Mouse (Mus musculus): ENCODE results near the gene Ubap1l.
A peak's percentile ranks its signal among the peaks of the same experiment; 100 is the strongest.

The Ubap1l gene

DNA sequence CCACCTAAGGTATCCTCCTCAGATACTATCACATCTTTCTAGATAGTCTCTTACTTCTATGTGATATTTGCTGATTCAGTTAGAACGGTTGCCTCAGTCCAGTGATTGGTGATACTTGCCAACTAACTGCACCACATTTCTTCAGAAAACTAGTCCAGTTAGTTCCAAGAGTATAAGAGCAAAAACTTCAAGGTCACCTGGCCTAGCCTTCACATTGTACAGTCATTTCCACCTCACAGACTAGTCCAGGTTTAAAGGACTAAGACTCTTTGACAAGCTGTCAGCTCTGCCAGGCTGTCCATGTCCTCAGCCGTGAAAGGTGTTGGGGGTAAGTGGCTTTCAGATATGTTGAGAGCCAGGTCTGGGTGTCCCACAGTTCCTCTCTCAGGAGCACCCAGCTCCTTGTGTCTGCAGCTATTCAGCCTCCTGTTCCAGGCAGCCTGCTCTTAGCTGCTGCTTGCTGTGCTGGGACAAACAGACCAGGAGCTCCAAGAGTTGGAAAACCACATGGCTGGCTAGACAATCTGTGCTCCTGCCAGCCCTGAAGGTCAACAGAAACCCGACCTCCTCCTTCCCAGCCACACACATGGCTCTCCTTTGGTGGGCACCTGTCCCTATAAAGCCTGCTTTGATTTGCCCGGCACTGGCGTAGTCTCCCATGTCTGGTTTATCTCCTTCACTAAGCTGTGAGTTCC lies 13.8 kb downstream of the Ubap1l start:
- DNase-seq: no peak

- DNase-seq: no peak
Measured at GRCm38 (mm10) chr9:65375163-65375934, 14.5 kb downstream of the Ubap1l start.

DNA sequence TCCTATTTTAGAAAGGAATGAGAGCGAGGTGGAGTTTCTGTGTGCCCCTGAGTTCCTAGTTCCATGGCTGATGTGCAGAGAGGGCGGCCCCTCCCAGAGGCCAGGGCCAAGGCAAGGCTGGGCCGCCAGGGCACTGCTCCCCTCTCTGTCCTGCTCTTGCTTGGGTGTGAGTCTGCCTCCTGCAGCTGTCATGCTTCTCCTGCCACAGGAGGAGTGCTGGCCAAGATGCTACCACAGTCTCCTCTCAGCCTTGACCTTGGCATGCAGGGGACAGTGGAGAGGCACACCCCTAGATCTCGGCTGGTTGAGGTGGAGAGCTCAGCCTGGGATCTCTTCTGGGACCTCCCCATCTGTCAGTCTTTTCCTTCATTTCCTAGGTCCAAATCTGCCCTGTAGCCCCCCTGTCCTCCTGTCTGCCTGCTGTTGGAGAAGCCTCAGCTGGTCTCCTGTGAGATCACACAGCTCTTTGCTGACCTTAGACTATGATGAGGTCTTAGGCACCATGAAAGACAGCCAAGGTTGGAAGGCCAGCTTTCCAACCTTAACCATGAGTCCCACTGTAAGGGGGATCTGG lies 20.3 kb downstream of the Ubap1l start:
- DNase-seq: no peak

GRCm38 (mm10) chr9:65382031-65382750 lies 21.4 kb downstream of the Ubap1l start:
- no peak for DNase-seq

GRCm38 (mm10) chr9:65382751-65383097 lies 21.9 kb downstream of the Ubap1l start:
- DNase-seq: no peak

- DNase-seq: no peak
Measured at GRCm38 (mm10) chr9:65384276-65384675, 23.4 kb downstream of the Ubap1l start.

- no peak for DNase-seq
Measured at GRCm38 (mm10) chr9:65386373-65387140, 25.7 kb downstream of the Ubap1l start.

GRCm38 (mm10) chr9:65390752-65391612 lies 30.1 kb downstream of the Ubap1l start:
- peak; percentile 24 for DNase-seq

- no peak for DNase-seq
Measured at GRCm38 (mm10) chr9:65391613-65391964, 30.7 kb downstream of the Ubap1l start, which contains the start of gene Kbtbd13. Kbtbd13 (minus strand) TSS chr9:65391652.

DNA sequence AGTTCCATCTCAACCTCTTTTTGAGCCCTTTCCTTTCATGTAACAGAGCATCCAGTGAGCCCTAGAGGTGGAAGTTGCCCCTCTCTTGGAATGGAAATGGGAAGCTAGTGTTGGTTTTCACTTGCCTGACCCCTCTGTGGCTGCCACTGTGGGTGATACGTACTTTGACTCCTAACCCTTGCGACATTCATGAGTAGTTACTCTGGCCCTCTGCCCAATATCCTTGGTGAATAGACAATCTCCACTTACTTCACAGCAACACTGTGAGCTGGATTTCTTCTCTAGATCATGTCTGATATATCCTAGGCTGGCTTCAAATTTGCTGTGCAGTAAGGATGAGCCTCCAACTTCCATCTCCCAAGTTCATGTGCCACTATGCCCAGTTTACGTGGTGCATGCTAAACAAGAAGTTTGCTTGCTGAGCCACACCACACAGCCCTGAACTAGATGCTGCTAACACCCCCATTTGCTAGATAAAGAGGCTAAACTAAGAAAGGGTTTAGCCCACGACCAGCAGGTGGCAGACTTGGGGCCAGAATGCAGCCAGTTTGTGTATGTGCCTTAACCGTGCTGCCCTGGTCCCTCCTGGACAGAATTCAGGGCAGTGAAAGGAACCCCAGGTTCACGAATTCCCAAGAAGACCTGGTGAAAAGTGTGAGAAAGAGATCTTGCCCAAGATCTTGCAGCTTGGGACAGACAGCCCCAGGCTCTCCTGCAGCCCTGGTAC lies 32.0 kb downstream of the Ubap1l start:
- peak; percentile 67 for DNase-seq

DNA sequence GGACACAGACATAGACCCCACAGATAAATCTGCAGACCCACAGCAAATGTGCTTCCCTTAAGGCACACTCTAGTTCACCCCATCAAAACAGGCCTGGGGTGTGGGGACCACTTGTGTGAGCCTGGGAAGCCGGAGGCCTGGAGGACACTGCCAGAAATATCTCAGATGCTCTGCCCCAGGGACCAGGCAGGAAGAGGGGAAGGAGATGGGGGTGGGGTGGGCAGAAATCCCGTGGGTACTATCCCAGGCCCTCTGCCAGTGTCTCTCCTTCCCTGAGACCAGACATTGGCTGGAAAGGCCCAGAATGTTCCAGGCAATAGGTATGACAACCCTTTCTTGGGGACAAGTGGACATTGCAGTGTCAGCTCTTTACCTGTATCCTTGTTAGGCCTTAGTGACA lies 32.8 kb downstream of the Ubap1l start:
- DNase-seq: no peak

- DNase-seq: no peak
Measured at GRCm38 (mm10) chr9:65394360-65394759, 33.5 kb downstream of the Ubap1l start.

- DNase-seq: peak; percentile 53
Measured at GRCm38 (mm10) chr9:65398279-65398678, 37.4 kb downstream of the Ubap1l start, which contains the start of gene Rasl12. Rasl12 (plus strand) TSS chr9:65398506.

- DNase-seq: no peak
Measured at GRCm38 (mm10) chr9:65399934-65400333, 39.1 kb downstream of the Ubap1l start.

DNA sequence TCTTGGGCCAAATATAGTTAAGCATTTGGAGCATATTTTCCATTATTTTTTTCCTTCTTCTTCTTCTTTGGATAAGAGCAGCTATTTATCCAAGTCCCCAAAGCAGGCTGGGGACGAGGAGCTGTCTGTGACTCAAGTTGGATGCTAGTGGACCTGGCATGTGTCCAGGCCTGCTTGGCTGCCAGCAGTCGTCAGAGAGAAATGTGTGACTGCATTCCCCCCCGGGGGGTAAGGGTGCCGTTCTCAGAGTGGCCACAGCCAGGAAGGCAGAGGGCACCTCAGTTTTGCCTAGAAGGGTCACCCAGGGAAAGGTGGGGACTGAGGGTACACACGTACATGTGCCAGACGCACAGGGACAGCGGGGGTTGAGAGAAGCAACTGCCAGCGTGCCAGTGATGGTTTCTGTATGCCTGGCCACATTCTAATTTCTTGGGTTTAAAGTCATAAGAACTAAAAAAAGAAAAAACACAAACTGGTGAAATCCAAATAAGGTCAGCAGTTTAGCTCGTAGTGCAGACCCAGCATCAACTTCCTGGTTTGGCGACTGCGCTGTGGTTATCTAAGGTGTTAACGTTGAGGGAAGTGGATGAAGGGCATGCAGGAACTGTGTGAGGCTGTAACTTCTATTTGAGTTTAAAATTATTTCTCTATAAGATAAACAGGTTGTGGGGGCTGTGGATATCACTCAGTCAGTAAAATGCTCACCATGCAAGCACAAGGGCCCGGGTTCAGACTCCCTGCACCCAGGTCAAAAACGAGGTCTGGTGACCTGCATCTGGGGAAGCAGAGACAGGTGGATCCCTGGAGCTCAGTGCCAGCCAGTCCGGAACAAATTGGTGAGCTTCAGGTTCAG lies 43.7 kb downstream of the Ubap1l start:
- DNase-seq: peak; percentile 73

GRCm38 (mm10) chr9:65405184-65405449 lies 44.3 kb downstream of the Ubap1l start:
- no peak for DNase-seq

DNA sequence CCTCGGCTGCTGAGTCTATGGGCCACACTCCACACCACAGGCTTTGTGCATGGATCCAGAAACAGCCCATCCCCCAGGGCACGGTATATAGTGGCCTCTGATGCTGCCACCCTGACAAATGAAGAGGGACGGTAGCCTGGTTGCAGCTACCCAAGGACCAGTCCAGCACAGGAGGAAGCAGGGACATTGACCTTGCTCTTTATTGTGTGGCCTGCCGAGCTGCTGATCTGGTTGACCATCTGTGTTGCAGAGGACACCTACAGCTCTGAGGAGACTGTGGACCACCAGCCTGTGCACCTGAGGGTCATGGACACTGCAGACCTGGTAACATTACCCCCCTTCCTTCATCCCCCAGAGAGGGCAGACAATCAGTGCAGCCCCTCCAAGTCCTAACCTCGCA lies 46.5 kb downstream of the Ubap1l start:
- DNase-seq: no peak

GRCm38 (mm10) chr9:65407861-65408260 lies 47.0 kb downstream of the Ubap1l start:
- DNase-seq: no peak

- no peak for DNase-seq
Measured at GRCm38 (mm10) chr9:65408871-65409295, 48.0 kb downstream of the Ubap1l start.

DNA sequence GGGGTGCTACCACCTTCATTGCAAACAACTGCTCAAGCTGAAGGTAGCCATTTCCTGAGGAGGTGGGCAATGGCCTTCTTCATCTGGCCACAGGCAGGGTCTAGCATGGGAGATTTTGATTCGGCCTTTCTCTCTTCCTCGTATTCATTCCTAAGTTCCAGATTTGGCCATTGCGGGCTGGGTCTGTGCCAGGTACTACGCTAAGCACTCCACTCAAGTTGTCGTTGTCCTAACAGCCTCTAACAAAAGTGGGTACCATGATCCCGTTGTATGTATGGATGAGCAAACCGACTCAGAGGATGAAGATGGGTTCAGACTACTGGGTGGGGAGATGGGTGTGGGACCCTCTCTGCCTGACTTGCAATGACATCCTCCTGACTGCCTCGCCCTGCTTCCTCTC lies 49.5 kb downstream of the Ubap1l start:
- no peak for DNase-seq

Measured in right cerebral cortex, postnatal 4 days (tissue).